Mouse (Mus musculus) heart, postnatal 0 days (tissue): ENCODE results near the gene Cep97.

Experiments used
- CTCF ChIP-seq: IDR thresholded peaks from 2 replicates; pipeline ENCODE4 v1.5.1; 2016; ENCODE audit warnings: antibody characterized with exemption, control low read depth, low read depth
- EP300 ChIP-seq: IDR thresholded peaks from 2 replicates; pipeline ENCODE4 v1.6.1; 2016; ENCODE audit warnings: antibody characterized with exemption, low read depth

GRCm38 (mm10) chr16:55969147-55969546 lies 34.5 kb upstream of the Cep97 start:
- TF ChIP-seq CTCF: peak; percentile 63
- no peak for TF ChIP-seq EP300
